Mouse (Mus musculus) ES-Bruce4 (cell line): Measurements from ENCODE around the gene Myo18b. TPM values are rescaled to one million over a fixed set of nuclear protein-coding genes. Genes with fewer than 3 reads are reported as not detected.

Experiments used
- H3K27ac ChIP-seq: 2 replicates; pipeline ENCODE4 v1.5.1; 2012; ENCODE audit warnings: low read length, inconsistent platforms; ENCODE audit not compliant: insufficient read depth
- H3K27me3 ChIP-seq: 2 replicates; pipeline ENCODE4 v1.6.1; 2012; ENCODE audit warnings: mild to moderate bottlenecking, low read length, inconsistent platforms; ENCODE audit not compliant: control insufficient read depth, poor library complexity, insufficient read depth, severe bottlenecking
- H3K36me3 ChIP-seq: 2 replicates; pipeline ENCODE4 v1.6.1; 2012; ENCODE audit warnings: inconsistent platforms, mild to moderate bottlenecking, low read length, moderate library complexity; ENCODE audit not compliant: control insufficient read depth, poor library complexity, insufficient read depth, severe bottlenecking
- H3K4me1 ChIP-seq: one replicate; pipeline ENCODE4 v1.8.1; 2011; ENCODE audit warnings: low read length; ENCODE audit not compliant: control insufficient read depth, insufficient read depth
- H3K4me3 ChIP-seq: 2 replicates; pipeline ENCODE4 v1.5.1; 2011; ENCODE audit warnings: low read depth, mild to moderate bottlenecking, low read length
- H3K9ac ChIP-seq: 2 replicates; pipeline ENCODE4 v1.6.1; 2012; ENCODE audit warnings: low read depth, mild to moderate bottlenecking, inconsistent platforms; ENCODE audit not compliant: poor library complexity, severe bottlenecking
- H3K9me3 ChIP-seq: replicated peaks from 2 replicates; pipeline ENCODE4 v1.6.1; 2012; ENCODE audit warnings: mild to moderate bottlenecking, low read length, inconsistent platforms; ENCODE audit not compliant: control insufficient read depth, poor library complexity, insufficient read depth, severe bottlenecking
- CTCF ChIP-seq: IDR thresholded peaks from one replicate; pipeline ENCODE4 v1.8.1; 2011; ENCODE audit warnings: low read depth, low read length
- EP300 ChIP-seq: IDR thresholded peaks from 2 replicates; pipeline ENCODE4 v1.6.1; 2011; ENCODE audit warnings: low read depth, low read length; ENCODE audit not compliant: insufficient read depth
- POLR2A ChIP-seq: IDR thresholded peaks from one replicate; pipeline ENCODE4 v1.8.1; 2011; ENCODE audit warnings: low read length; ENCODE audit not compliant: insufficient read depth
- polyA plus RNA-seq: library from polyadenylated mRNA; stranded (reverse); fragments of >200 nt; gene quantifications from 2 replicates; pipeline ENCODE4 v1.2.4, GENCODE M21; 2011; ENCODE audit warnings: low read depth; ENCODE audit not compliant: missing spikeins, insufficient read depth, insufficient read length

Gene Myo18b
- polyA plus RNA-seq, 1 experiment = 0.69 TPM

DNA sequence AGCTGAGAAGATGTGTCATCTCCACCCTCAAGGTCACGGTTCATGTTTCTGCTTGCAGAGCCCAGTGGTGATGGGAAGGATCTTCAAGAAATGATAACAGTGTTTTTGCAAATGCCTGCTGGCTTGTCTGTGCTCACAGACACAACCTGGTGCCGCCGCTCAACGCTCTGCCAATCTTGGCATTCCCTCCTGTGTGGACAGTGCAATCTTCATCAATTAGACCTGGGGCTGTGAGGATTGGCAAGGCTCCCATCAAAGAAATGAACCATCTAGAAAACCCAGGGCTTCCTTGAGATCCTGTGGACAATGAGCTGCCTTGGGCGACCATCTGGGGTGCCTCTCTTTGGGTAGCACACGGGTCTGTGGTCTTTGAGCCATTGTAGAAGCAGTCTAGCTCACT is 109.4 kb downstream of the Myo18b start:
- no peaks in the 10 kb centered on the region for H3K27me3 ChIP-seq
- no peak overlapping the region for H3K27ac ChIP-seq
- no peaks in the 10 kb centered on the region for H3K4me1 ChIP-seq
- TF ChIP-seq CTCF (no peak), EP300 (no peak), POLR2A (no peak)
- H3K4me3 ChIP-seq = no peak overlapping the region
- H3K36me3 ChIP-seq = no peaks in the 10 kb centered on the region
- H3K9ac ChIP-seq = no peak overlapping the region
- H3K9me3 ChIP-seq = no peaks in the 10 kb centered on the region

DNA sequence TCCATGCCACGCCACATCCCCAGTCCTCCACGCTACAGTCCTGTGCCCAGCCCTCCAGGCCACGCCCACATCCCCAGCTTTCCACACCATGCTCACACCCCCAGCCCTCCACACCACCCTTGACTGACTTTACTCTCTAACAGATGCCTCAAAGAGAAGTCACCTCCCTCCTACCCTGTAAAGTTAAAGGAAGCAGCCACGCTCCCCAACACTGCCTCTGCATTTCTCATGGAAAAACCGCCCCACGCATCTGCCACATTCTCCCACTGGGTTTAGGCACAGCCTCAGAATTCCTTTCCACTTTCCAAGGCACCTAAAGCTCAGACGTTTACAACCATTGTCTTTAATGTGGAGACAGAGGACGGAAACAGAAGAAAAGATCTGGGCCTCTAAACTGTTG is 110.1 kb downstream of the Myo18b start:
- H3K9ac ChIP-seq = no peak overlapping the region
- H3K9me3 ChIP-seq = no peaks in the 10 kb centered on the region
- no peaks in the 10 kb centered on the region for H3K4me1 ChIP-seq
- H3K4me3 ChIP-seq = no peak overlapping the region
- H3K27ac ChIP-seq = no peak overlapping the region
- no peaks in the 10 kb centered on the region for H3K27me3 ChIP-seq
- no peaks in the 10 kb centered on the region for H3K36me3 ChIP-seq
- TF ChIP-seq CTCF = no peak
- no peak for TF ChIP-seq POLR2A
- TF ChIP-seq EP300 = no peak

DNA sequence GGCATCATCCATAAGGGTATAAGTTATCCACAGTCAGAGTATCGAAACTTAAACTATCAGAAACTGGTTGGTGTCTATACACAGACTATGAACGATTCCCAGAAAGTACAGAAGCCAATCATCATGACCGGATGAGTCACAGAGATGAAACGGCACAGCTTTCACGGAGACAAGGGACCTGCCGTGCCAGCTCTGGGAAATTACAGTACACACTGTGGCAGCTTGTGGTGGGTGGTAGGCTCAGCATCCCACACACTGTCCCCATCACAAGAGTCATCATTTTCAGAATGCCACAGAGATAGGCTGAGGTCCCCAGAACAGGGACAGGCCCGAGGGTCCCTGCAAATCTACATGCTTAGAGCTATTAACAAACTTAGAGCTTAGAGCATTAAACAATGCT is 114.4 kb downstream of the Myo18b start:
- Histone ChIP-seq H3K9ac (no peak overlapping the region), H3K4me3 (no peak overlapping the region), H3K9me3 (no peaks in the 10 kb centered on the region), H3K27me3 (no peaks in the 10 kb centered on the region), H3K4me1 (no peaks in the 10 kb centered on the region), H3K27ac (no peak overlapping the region), H3K36me3 (no peaks in the 10 kb centered on the region)
- no peak for TF ChIP-seq CTCF
- TF ChIP-seq EP300 = no peak
- no peak for TF ChIP-seq POLR2A

DNA sequence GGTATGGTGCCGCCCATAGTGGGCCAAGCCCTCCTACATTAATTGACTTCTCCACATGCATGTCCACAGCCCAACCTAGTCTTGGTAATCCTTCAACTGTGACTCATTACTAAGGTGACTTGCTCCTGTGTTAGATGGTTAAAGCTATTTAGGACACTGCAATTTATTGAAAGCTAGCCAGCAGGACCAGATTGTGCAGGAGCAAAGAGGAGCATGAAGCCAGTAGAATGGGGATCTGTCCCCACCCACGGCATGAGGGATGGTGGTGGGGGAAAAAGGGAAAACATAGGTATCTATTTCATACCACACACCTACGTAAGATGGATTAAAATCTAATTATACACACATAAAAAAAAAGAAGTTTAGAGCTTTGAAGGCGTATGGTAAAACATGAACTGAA is 114.9 kb downstream of the Myo18b start:
- Histone ChIP-seq H3K4me3 (no peak overlapping the region), H3K36me3 (no peaks in the 10 kb centered on the region), H3K9ac (no peak overlapping the region), H3K27me3 (no peaks in the 10 kb centered on the region), H3K27ac (no peak overlapping the region), H3K4me1 (no peaks in the 10 kb centered on the region), H3K9me3 (no peaks in the 10 kb centered on the region)
- TF ChIP-seq CTCF = no peak
- TF ChIP-seq EP300 = no peak
- TF ChIP-seq POLR2A = no peak

DNA sequence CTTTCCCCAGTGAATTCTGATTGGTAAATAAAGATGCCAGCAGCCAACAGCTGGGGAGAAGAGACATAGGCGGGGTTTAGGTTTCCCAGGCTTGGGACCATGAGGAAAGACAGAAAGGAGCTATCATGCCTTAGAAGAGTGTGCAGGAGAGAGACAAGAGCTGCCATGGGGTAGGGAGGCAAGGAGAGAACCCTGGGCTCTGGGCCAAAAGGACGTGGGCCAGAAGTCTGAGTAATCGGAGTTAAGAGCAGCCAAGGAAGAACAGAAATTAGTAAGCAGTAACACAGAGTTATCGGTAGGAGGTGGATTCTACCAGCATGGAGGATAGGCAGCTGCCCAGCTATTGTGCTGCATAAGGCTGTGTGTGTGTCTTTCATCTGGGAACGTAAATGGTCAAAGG is 115.8 kb downstream of the Myo18b start:
- no peaks in the 10 kb centered on the region for H3K4me1 ChIP-seq
- no peaks in the 10 kb centered on the region for H3K27me3 ChIP-seq
- H3K9ac ChIP-seq = no peak overlapping the region
- no peak overlapping the region for H3K4me3 ChIP-seq
- TF ChIP-seq POLR2A (no peak), EP300 (no peak), CTCF (no peak)
- H3K27ac ChIP-seq = no peak overlapping the region
- no peaks in the 10 kb centered on the region for H3K9me3 ChIP-seq
- no peaks in the 10 kb centered on the region for H3K36me3 ChIP-seq

DNA sequence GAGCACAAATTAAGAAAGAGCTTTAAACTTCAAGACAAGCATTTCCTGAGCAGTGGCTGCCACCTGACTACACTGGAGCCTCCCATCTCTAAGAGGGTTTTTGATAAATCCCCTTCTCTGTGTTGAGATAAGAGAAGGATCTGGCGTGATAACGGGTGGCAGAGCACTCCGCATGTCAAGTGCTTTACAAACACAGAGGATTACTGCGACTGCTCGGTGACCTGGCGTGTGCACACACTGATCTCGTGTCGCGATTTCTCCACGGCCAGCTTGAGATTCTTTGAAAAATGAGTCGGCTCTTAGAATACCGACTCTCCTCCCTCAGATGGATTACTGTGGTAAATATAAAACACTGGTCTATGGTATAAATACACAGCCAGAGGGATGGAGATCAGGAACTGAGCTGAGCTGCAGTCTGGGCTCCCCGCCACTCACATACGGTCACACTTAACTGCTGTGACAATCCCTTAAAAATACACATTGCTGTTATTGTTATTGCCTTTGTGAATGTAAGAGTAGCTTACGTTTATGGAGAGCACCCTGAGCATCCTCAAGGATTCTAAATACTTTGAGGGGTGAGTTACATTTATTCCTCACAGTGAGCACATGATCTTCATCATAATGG is 119.3 kb downstream of the Myo18b start:
- H3K27ac ChIP-seq = no peak overlapping the region
- no peaks in the 10 kb centered on the region for H3K27me3 ChIP-seq
- H3K36me3 ChIP-seq = no peaks in the 10 kb centered on the region
- no peak overlapping the region for H3K9ac ChIP-seq
- TF ChIP-seq CTCF (no peak), EP300 (no peak), POLR2A (no peak)
- no peak overlapping the region for H3K4me3 ChIP-seq
- H3K9me3 ChIP-seq = no peaks in the 10 kb centered on the region
- no peaks in the 10 kb centered on the region for H3K4me1 ChIP-seq
